Mouse (Mus musculus): ENCODE data around the gene Flot2. TPM values are rescaled to one million over a fixed set of nuclear protein-coding genes. Genes with fewer than 3 reads are reported as not detected.
A peak's percentile ranks its signal among the peaks of the same experiment; 100 is the strongest.

Gene Flot2
- total RNA-seq, 2 experiments from 2014 or later, result 95.5 to 96.8 TPM

- intact Hi-C loops (cut with DNase I), result no loop called here
- no peak for DNase-seq (ENCODE audit: low spot score in 2 of 2)
Observed at GRCm38 (mm10) chr11:78056946-78057345, 19.2 kb downstream of the Flot2 start.

GRCm38 (mm10) chr11:78059833-78060757 lies 22.4 kb downstream of the Flot2 start:
- intact Hi-C loops (cut with DNase I), result loop anchor here (1.0 kb wide), 2 partner anchors 91 to 117 kb away; no protein-coding TSS in a partner anchor
- peak; percentile 45 to 64 for DNase-seq (ENCODE audit: low spot score in 2 of 2)

- DNase-seq (ENCODE audit: low spot score in 2 of 2), result no peak
- intact Hi-C loops (cut with DNase I), result no loop called here
Observed at GRCm38 (mm10) chr11:78062563-78062962, 24.8 kb downstream of the Flot2 start.

GRCm38 (mm10) chr11:78065906-78066305 lies 28.2 kb downstream of the Flot2 start:
- DNase-seq (ENCODE audit: low spot score in 2 of 2), result no peak
- intact Hi-C loops (cut with DNase I), result no loop called here

- intact Hi-C loops (cut with DNase I), result no loop called here
- no peak for DNase-seq (ENCODE audit: low spot score in 2 of 2)
Observed at GRCm38 (mm10) chr11:78066641-78067040, 28.9 kb downstream of the Flot2 start.

GRCm38 (mm10) chr11:78067566-78067965 lies 29.8 kb downstream of the Flot2 start:
- DNase-seq (ENCODE audit: low spot score in 2 of 2), result no peak
- intact Hi-C loops (cut with DNase I), result no loop called here

GRCm38 (mm10) chr11:78069130-78069529 lies 31.4 kb downstream of the Flot2 start:
- intact Hi-C loops (cut with DNase I), result no loop called here

GRCm38 (mm10) chr11:78069646-78070045 lies 31.9 kb downstream of the Flot2 start:
- intact Hi-C loops (cut with DNase I), result no loop called here
- DNase-seq (ENCODE audit: low spot score in 2 of 2), result no peak

More at GRCm38 (mm10) chr11:78069130-78069529, 31.4 kb downstream of the Flot2 start:
- DNase-seq (ENCODE audit: low spot score in 2 of 2), result no peak

- intact Hi-C loops (cut with DNase I), result no loop called here
Observed at GRCm38 (mm10) chr11:78071938-78072337, 34.2 kb downstream of the Flot2 start.

GRCm38 (mm10) chr11:78072425-78073130 lies 34.8 kb downstream of the Flot2 start:
- no peak for DNase-seq (ENCODE audit: low spot score in 2 of 2)
- intact Hi-C loops (cut with DNase I), result no loop called here

More at GRCm38 (mm10) chr11:78071938-78072337, 34.2 kb downstream of the Flot2 start:
- no peak for DNase-seq (ENCODE audit: low spot score in 2 of 2)

GRCm38 (mm10) chr11:78073577-78074276 lies 36.0 kb downstream of the Flot2 start:
- intact Hi-C loops (cut with DNase I), result no loop called here
- no peak for DNase-seq (ENCODE audit: low spot score in 2 of 2)

GRCm38 (mm10) chr11:78074277-78074652 lies 36.5 kb downstream of the Flot2 start:
- intact Hi-C loops (cut with DNase I), result no loop called here
- no peak for DNase-seq (ENCODE audit: low spot score in 2 of 2)

GRCm38 (mm10) chr11:78074666-78075065 lies 36.9 kb downstream of the Flot2 start:
- intact Hi-C loops (cut with DNase I), result no loop called here
- DNase-seq (ENCODE audit: low spot score in 2 of 2), result no peak

- peak; percentile 87 to 92 for DNase-seq (ENCODE audit: low spot score in 2 of 2)
- intact Hi-C loops (cut with DNase I), result loop anchor here (2.0 kb wide), 1 partner anchor 15 kb away; the partner anchor contains the start of gene Fam222b
Observed at GRCm38 (mm10) chr11:78079961-78080921, 42.5 kb downstream of the Flot2 start, which contains the start of gene Eral1. Eral1 (minus strand) TSS chr11:78080383.

- intact Hi-C loops (cut with DNase I), result no loop called here
- no peak for DNase-seq (ENCODE audit: low spot score in 2 of 2)
Observed at GRCm38 (mm10) chr11:78083595-78083994, 45.9 kb downstream of the Flot2 start.

GRCm38 (mm10) chr11:78086925-78087479 lies 49.3 kb downstream of the Flot2 start:
- intact Hi-C loops (cut with DNase I), result no loop called here
- no peak for DNase-seq (ENCODE audit: low spot score in 2 of 2)

GRCm38 (mm10) chr11:78087756-78088281 lies 50.1 kb downstream of the Flot2 start:
- intact Hi-C loops (cut with DNase I), result no loop called here
- no peak for DNase-seq (ENCODE audit: low spot score in 2 of 2)

GRCm38 (mm10) chr11:78094137-78094503 lies 56.4 kb downstream of the Flot2 start:
- intact Hi-C loops (cut with DNase I), result loop anchor here (2.0 to 5.0 kb wide), 4 partner anchors 13 to 71 kb away; partner anchors contain the start of genes Eral1 and Traf4
- no peak for DNase-seq (ENCODE audit: low spot score in 2 of 2)

Data from left cerebral cortex, postnatal 25 days (tissue).